Mouse (Mus musculus) hindbrain, postnatal 0 days (tissue): ENCODE measurements at regions not wholly inside any gene's neighbourhood (a gene's known extent, or its start where the extent isn't known, plus 50 kb on each side); places are given as distances from the start of the nearest gene placed in this dataset.

Experiments
- ATAC-seq: fragments of 200-750 bp; cut with Nextera tagmentation; 2 replicates; pipeline ENCODE4 v1.8.0; 2017; ENCODE audit warnings: mild to moderate bottlenecking, moderate TSS enrichment, moderate library complexity
- DNase-seq: peaks from one replicate; pipeline ENCODE4 v3.0.0-alpha.2; 2015; ENCODE audit warnings: low spot score
- H3K27ac ChIP-seq: fragments of 300-500 bp; sonication (generic); 2 replicates; pipeline ENCODE4 v1.5.1; 2014; ENCODE audit warnings: mild to moderate bottlenecking
- H3K27me3 ChIP-seq: fragments of 300-500 bp; sonication (generic); 2 replicates; pipeline ENCODE4 v1.6.1; 2014; ENCODE audit warnings: low read length, mixed read lengths; ENCODE audit not compliant: insufficient read depth
- H3K36me3 ChIP-seq: fragments of 300-500 bp; sonication (generic); 2 replicates; pipeline ENCODE4 v1.6.1; 2014; ENCODE audit warnings: low read length, mixed read lengths; ENCODE audit not compliant: insufficient read depth
- H3K4me1 ChIP-seq: fragments of 300-500 bp; sonication (generic); 2 replicates; pipeline ENCODE4 v1.6.1; 2014; ENCODE audit warnings: antibody characterized with exemption, low read length, mixed read lengths; ENCODE audit not compliant: insufficient read depth
- H3K4me2 ChIP-seq: fragments of 300-500 bp; sonication (generic); 2 replicates; pipeline ENCODE4 v1.6.1; 2014; ENCODE audit warnings: low read depth, mild to moderate bottlenecking, low read length, moderate library complexity, mixed read lengths
- H3K4me3 ChIP-seq: fragments of 300-500 bp; sonication (generic); 2 replicates; pipeline ENCODE4 v1.5.1; 2014; ENCODE audit warnings: low read length
- H3K9ac ChIP-seq: fragments of 300-500 bp; sonication (generic); replicated peaks from 2 replicates; pipeline ENCODE4 v1.6.1; 2014; ENCODE audit warnings: mild to moderate bottlenecking, low read length, moderate library complexity, mixed read lengths
- H3K9me3 ChIP-seq: fragments of 300-500 bp; sonication (generic); 2 replicates; pipeline ENCODE4 v1.6.1; 2016; ENCODE audit warnings: low read length, mixed read lengths
- CTCF ChIP-seq: IDR thresholded peaks from 2 replicates; pipeline ENCODE4 v1.5.1; 2016; ENCODE audit warnings: antibody characterized with exemption, control low read depth, low read depth
- WGBS: fragments of 180-500 bp; shearing (Covaris S2); extraction: QIAGEN DNeasy Blood & Tissue Kit; methylation state at CpG from one replicate; pipeline ENCODE4 v1.1.7; 2014; 5-methylcytosine and 5-hydroxymethylcytosine counted together

GRCm38 (mm10) chr14:17089640-17090572 lies 270.9 kb upstream of the Rarb start:
- H3K4me2 ChIP-seq: no peak overlapping the region
- ATAC-seq (no peak), DNase-seq (no peak)
- no peak overlapping the region for H3K27ac ChIP-seq
- H3K27me3 ChIP-seq: no peaks in the 10 kb centered on the region
- no peaks in the 10 kb centered on the region for H3K4me1 ChIP-seq
- no peak overlapping the region for H3K9ac ChIP-seq
- 19% methylated on average over 3 of the region's 3 CpGs for WGBS
- H3K36me3 ChIP-seq: no peaks in the 10 kb centered on the region
- no peak overlapping the region for H3K4me3 ChIP-seq
- H3K9me3 ChIP-seq: no peaks in the 10 kb centered on the region
- no peak for TF ChIP-seq CTCF

- no peak overlapping the region for H3K9ac ChIP-seq
- no peak overlapping the region for H3K4me2 ChIP-seq
- no peaks in the 10 kb centered on the region for H3K36me3 ChIP-seq
- H3K4me1 ChIP-seq: no peaks in the 10 kb centered on the region
- DNase-seq (no peak), ATAC-seq (no peak)
- H3K27me3 ChIP-seq: no peaks in the 10 kb centered on the region
- no peak overlapping the region for H3K4me3 ChIP-seq
- H3K9me3 ChIP-seq: no peaks in the 10 kb centered on the region
- no peak overlapping the region for H3K27ac ChIP-seq
- no peak for TF ChIP-seq CTCF
Measured at GRCm38 (mm10) chr14:17089089-17089634, 270.2 kb upstream of the Rarb start.

DNA sequence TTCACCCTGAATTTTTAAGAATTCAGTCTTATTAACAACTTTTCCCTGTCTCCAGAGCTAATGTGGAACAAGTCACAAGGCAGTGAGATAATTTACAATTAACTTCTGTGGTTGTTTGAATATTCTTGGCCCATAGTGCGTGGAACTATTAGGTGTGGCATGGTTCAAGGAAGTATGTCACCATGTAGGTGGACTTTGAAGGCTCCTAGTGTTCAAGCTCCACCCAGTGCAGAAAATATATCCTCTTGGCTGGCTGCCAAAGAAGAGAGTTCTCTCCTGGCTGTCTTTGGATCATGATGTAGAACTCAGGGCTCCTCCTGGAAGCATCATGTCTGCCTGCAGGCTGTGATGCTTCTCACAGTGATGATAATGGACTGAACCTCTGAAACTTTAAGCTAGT lies 268.9 kb upstream of the Rarb start:
- no peak for ATAC-seq
- no peaks in the 10 kb centered on the region for H3K9me3 ChIP-seq
- no peak overlapping the region for H3K9ac ChIP-seq

DNA sequence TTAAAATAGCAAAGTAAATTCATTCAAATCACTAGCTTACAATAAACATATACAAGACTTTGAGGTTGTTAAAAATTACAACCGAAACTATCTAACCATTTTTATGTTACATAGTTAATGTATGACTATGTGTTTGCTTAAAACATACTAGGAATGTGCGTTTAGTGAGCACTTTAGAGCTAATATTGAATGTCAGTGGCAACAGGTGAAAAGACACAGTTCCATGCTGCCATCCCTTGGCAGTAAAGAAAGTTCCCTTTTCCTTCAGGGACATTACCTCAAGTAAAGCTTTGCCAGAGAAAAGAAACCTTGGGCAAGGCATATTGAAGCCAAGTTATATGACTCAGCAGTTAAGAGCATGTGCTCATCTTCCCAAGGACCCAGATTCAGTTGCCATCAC lies 265.0 kb upstream of the Rarb start:
- no peaks in the 10 kb centered on the region for H3K4me1 ChIP-seq
- no peak for TF ChIP-seq CTCF
- ATAC-seq: no peak
- H3K4me2 ChIP-seq: no peak overlapping the region
- H3K27ac ChIP-seq: no peak overlapping the region
- DNase-seq: no peak
- H3K4me3 ChIP-seq: no peak overlapping the region
- WGBS: 71% methylated on average over 2 of the region's 2 CpGs
- no peaks in the 10 kb centered on the region for H3K9me3 ChIP-seq
- H3K27me3 ChIP-seq: no peaks in the 10 kb centered on the region
- H3K36me3 ChIP-seq: no peaks in the 10 kb centered on the region
- H3K9ac ChIP-seq: no peak overlapping the region

More for the DNA sequence above, 268.9 kb upstream of the Rarb start:
- WGBS: 87% methylated on average over 1 of the region's 1 CpGs
- no peaks in the 10 kb centered on the region for H3K36me3 ChIP-seq
- no peak for TF ChIP-seq CTCF
- H3K4me2 ChIP-seq: no peak overlapping the region
- no peak overlapping the region for H3K4me3 ChIP-seq
- DNase-seq: no peak
- no peaks in the 10 kb centered on the region for H3K27me3 ChIP-seq
- H3K27ac ChIP-seq: no peak overlapping the region
- no peaks in the 10 kb centered on the region for H3K4me1 ChIP-seq

- TF ChIP-seq CTCF: no peak
- DNase-seq (no peak), ATAC-seq (no peak)
- Histone ChIP-seq H3K27ac (no peak overlapping the region), H3K9ac (no peak overlapping the region), H3K4me2 (no peak overlapping the region), H3K27me3 (no peaks in the 10 kb centered on the region), H3K36me3 (no peaks in the 10 kb centered on the region), H3K4me1 (no peaks in the 10 kb centered on the region), H3K4me3 (no peak overlapping the region), H3K9me3 (no peaks in the 10 kb centered on the region)
- 17% methylated on average over 2 of the region's 2 CpGs for WGBS
Measured at GRCm38 (mm10) chr14:17081904-17082303, 262.9 kb upstream of the Rarb start.

- no peaks in the 10 kb centered on the region for H3K27me3 ChIP-seq
- no peak overlapping the region for H3K4me3 ChIP-seq
- TF ChIP-seq CTCF: no peak
- H3K9ac ChIP-seq: no peak overlapping the region
- no peak for ATAC-seq
- no peaks in the 10 kb centered on the region for H3K9me3 ChIP-seq
- no peaks in the 10 kb centered on the region for H3K4me1 ChIP-seq
- H3K36me3 ChIP-seq: no peaks in the 10 kb centered on the region
- no peak for DNase-seq
- WGBS: 48% methylated on average over 2 of the region's 2 CpGs
- H3K27ac ChIP-seq: no peak overlapping the region
- H3K4me2 ChIP-seq: no peak overlapping the region
Measured at GRCm38 (mm10) chr14:17079513-17079912, 260.6 kb upstream of the Rarb start.

DNA sequence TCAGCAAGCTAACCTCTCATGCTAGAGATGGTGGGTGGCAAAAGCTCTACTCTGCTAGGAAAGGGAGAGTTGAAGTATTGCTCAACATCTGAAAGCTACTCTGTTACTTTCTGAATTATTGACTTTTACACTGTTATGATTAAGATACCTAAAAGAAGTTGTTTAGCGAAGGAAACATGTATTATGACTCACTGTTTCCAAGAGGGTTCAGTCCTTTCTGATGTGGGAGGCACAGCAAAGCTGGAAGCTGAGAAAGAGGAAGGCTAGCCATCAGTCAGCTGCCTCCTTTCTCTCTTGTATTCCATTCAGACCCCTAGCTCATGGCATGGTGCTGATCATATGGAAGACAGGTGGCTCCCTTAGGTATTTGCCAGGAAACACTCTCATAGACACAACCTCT lies 242.4 kb upstream of the Rarb start:
- H3K9me3 ChIP-seq: no peaks in the 10 kb centered on the region
- DNase-seq (no peak), ATAC-seq (no peak)
- 82% methylated on average over 1 of the region's 1 CpGs for WGBS
- H3K4me1 ChIP-seq: no peaks in the 10 kb centered on the region
- no peak overlapping the region for H3K9ac ChIP-seq
- H3K27ac ChIP-seq: no peak overlapping the region
- no peak overlapping the region for H3K4me3 ChIP-seq
- no peaks in the 10 kb centered on the region for H3K27me3 ChIP-seq
- TF ChIP-seq CTCF: no peak
- H3K4me2 ChIP-seq: no peak overlapping the region
- H3K36me3 ChIP-seq: no peaks in the 10 kb centered on the region
